Mouse (Mus musculus) heart, embryonic 13.5 days (tissue): ENCODE data around the gene Cep41. TPM values are rescaled to one million over a fixed set of nuclear protein-coding genes. Genes with fewer than 3 reads are reported as not detected.
A peak's percentile ranks its signal among the peaks of the same experiment; 100 is the strongest.

Experiments used
- ATAC-seq: fragments of 200-750 bp; cut with Nextera tagmentation; 2 replicates; pipeline ENCODE4 v1.8.0; 2017; ENCODE audit warnings: moderate TSS enrichment; ENCODE audit not compliant: insufficient number of reproducible peaks, low FRiP score, low TSS enrichment; ENCODE audit errors: extremely low read depth
- H3K27ac ChIP-seq: fragments of 300-500 bp; sonication (generic); replicated peaks from 2 replicates; pipeline ENCODE4 v1.5.1; 2015; ENCODE audit warnings: moderate library complexity, mild to moderate bottlenecking, inconsistent platforms
- H3K27me3 ChIP-seq: fragments of 300-500 bp; sonication (generic); replicated peaks from 2 replicates; pipeline ENCODE4 v1.6.1; 2015; ENCODE audit warnings: mild to moderate bottlenecking, inconsistent platforms
- H3K36me3 ChIP-seq: fragments of 300-500 bp; sonication (generic); 2 replicates; pipeline ENCODE4 v1.6.1; 2015; ENCODE audit warnings: mild to moderate bottlenecking, inconsistent platforms
- H3K4me1 ChIP-seq: fragments of 300-500 bp; sonication (generic); 2 replicates; pipeline ENCODE4 v1.6.1; 2015; ENCODE audit warnings: inconsistent platforms
- H3K4me2 ChIP-seq: fragments of 300-500 bp; sonication (generic); 2 replicates; pipeline ENCODE4 v1.6.1; 2015; ENCODE audit warnings: inconsistent platforms, mild to moderate bottlenecking, moderate library complexity
- H3K4me3 ChIP-seq: fragments of 300-500 bp; sonication (generic); 2 replicates; pipeline ENCODE4 v1.5.1; 2015; ENCODE audit warnings: moderate library complexity, mild to moderate bottlenecking, inconsistent platforms
- H3K9ac ChIP-seq: fragments of 300-500 bp; sonication (generic); 2 replicates; pipeline ENCODE4 v1.6.1; 2015; ENCODE audit warnings: inconsistent platforms, mild to moderate bottlenecking, moderate library complexity
- H3K9me3 ChIP-seq: fragments of 300-500 bp; sonication (generic); 2 replicates; pipeline ENCODE4 v1.6.1; 2016; ENCODE audit warnings: inconsistent platforms
- WGBS: fragments of 180-500 bp; shearing (Covaris S2); methylation state at CpG from one replicate; pipeline ENCODE4 v1.1.7; 2015; ENCODE audit warnings: mixed read lengths; 5-methylcytosine and 5-hydroxymethylcytosine counted together
- polyA plus RNA-seq: library from polyadenylated mRNA; unstranded; fragments of >200 nt; fragmentation: Nextera tagmentation; extraction: Ambion mirVana; gene quantifications from 2 replicates; pipeline ENCODE4 v1.2.1, GENCODE M21; 2015

The Cep41 gene
- polyA plus RNA-seq, 1 experiment from 2014 or later, result 11.0 TPM

DNA sequence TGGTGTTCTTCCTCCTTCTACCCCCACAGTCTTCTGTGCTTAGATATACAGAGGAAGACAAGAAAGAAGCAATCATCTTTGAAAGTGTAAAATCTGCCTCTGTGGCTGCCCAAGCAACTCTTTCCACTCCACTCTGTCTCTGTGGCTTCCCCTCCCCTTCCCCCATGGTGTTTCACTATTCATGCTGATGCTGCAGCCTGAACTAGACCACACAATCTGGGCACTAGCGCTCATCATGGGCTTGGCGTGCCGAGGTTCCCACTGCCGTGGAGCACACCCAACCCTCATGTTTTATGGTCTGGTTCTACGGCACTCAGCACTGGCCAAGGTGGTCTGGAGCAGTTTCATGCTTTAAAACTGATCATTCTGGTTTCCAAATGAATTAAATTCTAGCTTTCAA lies 21.9 kb downstream of the Cep41 start:
- Histone ChIP-seq H3K27ac (no peak overlapping the region), H3K4me3 (no peak overlapping the region), H3K4me1 (peaks cover 42% of the 10 kb centered on the region), H3K9me3 (no peaks in the 10 kb centered on the region), H3K4me2 (no peak overlapping the region), H3K36me3 (no peaks in the 10 kb centered on the region), H3K27me3 (0 out of 2 replicates have a peak, but pooled peaks cover 4% of the 10 kb centered on the region), H3K9ac (no peak overlapping the region)
- no peak for ATAC-seq
- 83% methylated on average over 5 of the region's 5 CpGs for WGBS

DNA sequence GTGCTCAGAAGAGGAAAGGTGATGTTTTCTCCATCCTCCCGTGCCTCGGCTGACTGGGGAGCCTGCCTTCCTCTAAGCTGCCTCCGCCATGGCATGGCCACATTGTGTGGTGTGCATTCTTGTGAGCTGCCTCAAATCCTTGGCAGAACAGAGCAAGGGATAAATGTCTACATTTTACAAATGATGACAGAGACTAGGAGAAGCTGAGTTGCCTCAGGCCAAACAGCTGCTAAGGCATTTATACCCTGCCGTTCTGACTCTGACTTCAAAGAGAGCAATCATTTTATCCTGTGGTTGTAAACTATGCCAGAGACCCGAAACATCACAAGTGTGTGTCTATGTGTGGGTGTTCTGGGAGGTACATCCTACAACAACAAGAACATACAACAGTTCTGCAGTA lies 26.0 kb downstream of the Cep41 start:
- no peaks in the 10 kb centered on the region for H3K9me3 ChIP-seq
- WGBS, result 68% methylated on average over 5 of the region's 5 CpGs
- H3K27me3 ChIP-seq, result 0 out of 2 replicates have a peak, but pooled peaks cover 4% of the 10 kb centered on the region
- no peak overlapping the region for H3K4me2 ChIP-seq
- no peak overlapping the region for H3K4me3 ChIP-seq
- no peak overlapping the region for H3K27ac ChIP-seq
- no peak overlapping the region for H3K9ac ChIP-seq
- peaks cover 32% of the 10 kb centered on the region for H3K4me1 ChIP-seq
- no peaks in the 10 kb centered on the region for H3K36me3 ChIP-seq
- no peak for ATAC-seq

GRCm38 (mm10) chr6:30666043-30666442 lies 27.5 kb downstream of the Cep41 start:
- Histone ChIP-seq H3K9me3 (no peaks in the 10 kb centered on the region), H3K4me1 (peaks cover 26% of the 10 kb centered on the region), H3K27ac (peak overlapping the region; percentile 34), H3K27me3 (0 out of 2 replicates have a peak, but pooled peaks cover 4% of the 10 kb centered on the region), H3K36me3 (no peaks in the 10 kb centered on the region), H3K9ac (no peak overlapping the region), H3K4me2 (no peak overlapping the region), H3K4me3 (no peak overlapping the region)
- 63% methylated on average over 6 of the region's 6 CpGs for WGBS
- no peak for ATAC-seq

DNA sequence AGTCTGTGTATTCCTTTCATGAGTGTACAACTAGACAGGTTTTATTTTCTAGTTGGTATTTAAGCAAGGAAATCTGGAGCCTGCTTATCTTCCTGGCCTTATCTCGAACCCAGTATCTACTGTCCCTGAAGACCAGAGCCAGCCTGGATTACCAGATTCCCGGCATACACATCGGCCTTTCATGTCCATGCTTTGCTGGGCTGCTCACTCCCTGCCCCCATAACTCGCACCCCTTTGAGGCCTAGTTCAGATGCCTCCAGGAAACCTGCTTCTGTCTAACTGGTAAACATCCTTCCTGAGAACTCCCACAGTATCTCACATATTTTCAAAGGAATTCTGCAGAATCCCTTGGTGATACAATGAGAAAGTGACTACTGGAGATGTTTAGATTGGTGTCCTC lies 28.3 kb downstream of the Cep41 start:
- no peaks in the 10 kb centered on the region for H3K9me3 ChIP-seq
- H3K4me3 ChIP-seq, result no peak overlapping the region
- no peak overlapping the region for H3K9ac ChIP-seq
- no peaks in the 10 kb centered on the region for H3K36me3 ChIP-seq
- peaks cover 26% of the 10 kb centered on the region for H3K4me1 ChIP-seq
- H3K4me2 ChIP-seq, result no peak overlapping the region
- 10% methylated on average over 4 of the region's 4 CpGs for WGBS
- peak overlapping the region; percentile 34 for H3K27ac ChIP-seq
- H3K27me3 ChIP-seq, result 0 out of 2 replicates have a peak, but pooled peaks cover 4% of the 10 kb centered on the region
- ATAC-seq, result no peak

GRCm38 (mm10) chr6:30664776-30665175 lies 28.8 kb downstream of the Cep41 start:
- Histone ChIP-seq H3K4me1 (peaks cover 26% of the 10 kb centered on the region), H3K36me3 (no peaks in the 10 kb centered on the region), H3K4me3 (no peak overlapping the region), H3K9me3 (no peaks in the 10 kb centered on the region), H3K27me3 (0 out of 2 replicates have a peak, but pooled peaks cover 4% of the 10 kb centered on the region), H3K9ac (no peak overlapping the region), H3K27ac (peak overlapping the region; percentile 34), H3K4me2 (no peak overlapping the region)
- ATAC-seq, result no peak
- 28% methylated on average over 6 of the region's 6 CpGs for WGBS

GRCm38 (mm10) chr6:30658619-30659018 lies 34.9 kb downstream of the Cep41 start:
- Histone ChIP-seq H3K27me3 (no peaks in the 10 kb centered on the region), H3K4me2 (no peak overlapping the region), H3K27ac (no peak overlapping the region), H3K9ac (no peak overlapping the region), H3K4me1 (peaks cover 24% of the 10 kb centered on the region), H3K36me3 (peaks cover 7% of the 10 kb centered on the region; the same call in 1 of the 2 replicates), H3K4me3 (no peak overlapping the region), H3K9me3 (no peaks in the 10 kb centered on the region)
- WGBS, result 63% methylated on average over 9 of the region's 9 CpGs
- no peak for ATAC-seq

DNA sequence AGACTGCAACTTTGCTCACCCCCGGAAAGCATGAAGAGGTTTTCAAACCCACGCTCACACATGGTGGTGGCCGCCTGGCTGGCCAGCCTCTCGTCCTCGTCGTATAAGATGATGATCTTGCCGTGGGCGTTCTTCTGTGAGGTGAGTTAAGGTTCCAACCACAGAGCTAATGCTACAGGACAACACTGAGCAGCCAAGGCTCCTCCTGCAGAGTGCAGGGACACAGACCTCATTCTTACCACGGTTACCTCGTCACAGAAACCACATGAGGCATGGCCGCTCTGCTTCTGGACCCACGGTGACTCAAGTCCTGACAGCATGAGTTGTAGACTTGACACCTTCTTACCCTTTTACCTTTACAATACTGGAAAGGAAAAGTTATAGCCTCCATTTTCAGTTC lies 36.3 kb downstream of the Cep41 start:
- Histone ChIP-seq H3K27ac (no peak overlapping the region), H3K27me3 (no peaks in the 10 kb centered on the region), H3K36me3 (peaks cover 7% of the 10 kb centered on the region; the same call in 1 of the 2 replicates), H3K4me1 (peaks cover 22% of the 10 kb centered on the region), H3K4me2 (no peak overlapping the region), H3K9ac (no peak overlapping the region), H3K4me3 (no peak overlapping the region), H3K9me3 (no peaks in the 10 kb centered on the region)
- no peak for ATAC-seq
- 90% methylated on average over 12 of the region's 12 CpGs for WGBS

DNA sequence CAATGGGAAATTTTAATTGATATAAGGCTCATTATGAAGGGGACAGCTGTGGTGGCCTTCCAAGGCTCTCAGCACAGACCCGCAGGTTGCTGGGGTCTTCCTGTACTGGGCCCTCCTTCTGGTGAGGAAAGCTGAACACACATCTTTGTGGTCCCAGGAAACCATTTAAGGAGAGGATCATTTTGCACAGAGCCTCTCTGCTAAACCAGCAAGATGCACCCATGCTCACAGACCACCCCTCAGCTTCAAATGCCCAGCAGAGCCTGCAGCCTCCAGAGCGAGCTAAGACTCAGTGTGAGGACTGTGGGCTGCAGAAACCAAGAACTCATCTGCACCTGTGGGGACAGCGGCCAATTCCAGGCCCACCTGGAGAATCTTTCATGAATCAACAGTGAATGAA lies 38.6 kb downstream of the Cep41 start:
- Histone ChIP-seq H3K9me3 (no peaks in the 10 kb centered on the region), H3K36me3 (peaks cover 7% of the 10 kb centered on the region; the same call in 1 of the 2 replicates), H3K4me1 (peaks cover 22% of the 10 kb centered on the region), H3K27ac (peak overlapping the region; percentile 25; the same call in 1 of the 2 replicates), H3K4me3 (no peak overlapping the region), H3K9ac (no peak overlapping the region), H3K27me3 (no peaks in the 10 kb centered on the region), H3K4me2 (no peak overlapping the region)
- WGBS, result 70% methylated on average over 3 of the region's 3 CpGs
- no peak for ATAC-seq

DNA sequence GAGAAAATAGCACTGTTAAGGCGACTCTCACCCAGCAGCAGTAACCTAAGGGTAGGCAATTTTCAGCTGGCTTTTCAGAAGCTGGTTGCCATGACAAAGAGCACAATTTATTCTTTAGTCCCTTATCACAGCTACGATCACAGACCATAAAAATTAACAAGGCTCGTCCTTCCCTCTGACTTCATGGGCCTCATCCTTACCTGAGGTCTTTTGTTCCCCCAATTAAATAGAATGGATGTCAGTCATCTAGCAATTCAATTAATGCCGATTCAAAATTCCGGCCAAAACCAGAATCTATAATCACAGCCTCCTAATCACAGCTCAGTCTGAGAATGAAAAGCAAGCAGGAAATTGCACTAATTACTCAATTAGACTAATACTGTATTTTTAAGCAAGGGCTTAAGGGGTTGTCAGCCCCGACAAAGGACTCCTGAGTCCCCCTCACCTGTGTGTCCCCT lies 39.1 kb downstream of the Cep41 start:
- Histone ChIP-seq H3K9ac (no peak overlapping the region), H3K36me3 (peaks cover 7% of the 10 kb centered on the region; the same call in 1 of the 2 replicates), H3K4me1 (peaks cover 27% of the 10 kb centered on the region), H3K4me2 (no peak overlapping the region), H3K9me3 (no peaks in the 10 kb centered on the region), H3K4me3 (no peak overlapping the region), H3K27me3 (no peaks in the 10 kb centered on the region), H3K27ac (peak overlapping the region; percentile 25; the same call in 1 of the 2 replicates)
- 79% methylated on average over 6 of the region's 6 CpGs for WGBS
- ATAC-seq, result no peak

GRCm38 (mm10) chr6:30653518-30653917 lies 40.0 kb downstream of the Cep41 start:
- peaks cover 1% of the 10 kb centered on the region; the same call in 1 of the 2 replicates for H3K36me3 ChIP-seq
- H3K4me3 ChIP-seq, result no peak overlapping the region
- peak overlapping the region; percentile 81 for H3K27ac ChIP-seq
- H3K4me1 ChIP-seq, result peaks cover 33% of the 10 kb centered on the region
- no peaks in the 10 kb centered on the region for H3K27me3 ChIP-seq
- WGBS, result 80% methylated on average over 6 of the region's 6 CpGs
- H3K9ac ChIP-seq, result no peak overlapping the region
- no peak for ATAC-seq
- H3K9me3 ChIP-seq, result no peaks in the 10 kb centered on the region
- H3K4me2 ChIP-seq, result no peak overlapping the region

DNA sequence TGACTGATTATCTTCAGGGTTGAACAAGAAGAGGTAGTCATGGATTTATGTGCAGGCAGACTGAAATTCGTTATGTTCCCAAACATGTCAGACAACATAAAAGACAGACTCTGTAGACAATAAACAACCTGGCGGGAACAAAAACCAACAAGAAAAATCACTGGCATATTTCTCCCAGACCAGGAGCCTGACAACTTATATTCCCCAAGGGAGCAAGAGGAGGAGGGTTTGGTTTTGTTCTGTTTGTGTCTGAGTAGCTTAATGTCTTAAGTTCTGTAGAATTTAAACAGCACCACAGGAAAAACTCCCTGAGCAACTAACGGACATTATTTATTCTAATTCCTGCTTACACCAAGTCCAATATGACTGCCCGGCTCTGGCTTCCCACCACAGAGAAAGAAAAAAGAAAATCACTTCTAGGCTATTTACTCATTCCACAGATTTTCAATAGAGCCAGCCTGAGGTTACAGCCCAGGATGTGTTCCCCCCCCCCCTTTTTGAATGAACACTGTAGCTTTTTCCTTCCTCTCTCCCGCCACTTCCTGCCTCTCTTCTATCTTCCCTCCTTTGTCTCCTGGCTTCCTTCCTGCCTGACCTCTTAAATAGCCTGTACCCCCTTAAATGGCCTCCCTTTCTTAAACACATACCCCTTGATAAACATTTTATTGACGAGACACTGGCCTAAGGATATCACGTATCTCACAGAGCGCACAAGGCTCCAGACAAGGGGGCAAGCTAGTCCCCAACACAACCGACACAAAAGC lies 40.9 kb downstream of the Cep41 start:
- H3K4me3 ChIP-seq, result no peak overlapping the region
- ATAC-seq, result no peak
- H3K36me3 ChIP-seq, result no peaks in the 10 kb centered on the region
- H3K9me3 ChIP-seq, result no peaks in the 10 kb centered on the region
- no peak overlapping the region for H3K9ac ChIP-seq
- no peak overlapping the region for H3K4me2 ChIP-seq
- H3K27ac ChIP-seq, result peak overlapping the region; percentile 81
- peaks cover 34% of the 10 kb centered on the region for H3K4me1 ChIP-seq
- 50% methylated on average over 9 of the region's 9 CpGs for WGBS
- no peaks in the 10 kb centered on the region for H3K27me3 ChIP-seq
